Mouse (Mus musculus) E14TG2a.4 (cell line): ENCODE measurements at regions not wholly inside any gene's neighbourhood (a gene's known extent, or its start where the extent isn't known, plus 50 kb on each side); places are given as distances from the start of the nearest gene placed in this dataset.

Source experiments
- CTCF ChIP-seq: conservative IDR thresholded peaks from 2 replicates; pipeline ENCODE4 v1.5.1; 2014; ENCODE audit warnings: low read length
- NANOG ChIP-seq: IDR thresholded peaks from 2 replicates; pipeline ENCODE4 v1.6.1; 2014; ENCODE audit warnings: borderline replicate concordance, low read length, mixed read lengths

DNA sequence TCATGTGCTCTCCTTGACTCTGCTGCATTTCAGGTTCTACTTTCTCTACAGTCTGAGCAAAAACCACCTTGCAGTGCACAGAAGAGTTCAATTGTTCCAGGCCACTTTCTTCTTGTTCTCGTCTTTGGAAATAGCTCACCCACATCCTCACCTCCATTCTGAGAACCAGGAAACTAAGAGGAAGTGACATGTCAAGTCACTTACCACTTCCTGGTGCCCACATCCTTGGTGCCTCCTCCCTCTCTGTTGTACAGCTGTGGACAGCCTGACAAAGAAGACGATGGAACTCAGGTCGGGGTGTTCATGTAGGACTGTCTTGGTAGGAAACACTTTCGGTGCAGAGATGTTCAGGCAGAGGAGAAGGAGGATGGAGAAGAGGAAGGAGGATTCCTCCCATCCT, 98.3 kb upstream of the Rapgef5 start:
- TF ChIP-seq CTCF = no peak
- TF ChIP-seq NANOG = no peak
